Mouse (Mus musculus) left cerebral cortex, adult 8-10 months (tissue): ENCODE data around the gene Napepld. TPM values are rescaled to one million over a fixed set of nuclear protein-coding genes. Genes with fewer than 3 reads are reported as not detected.
"Not testable (repeated sequence)": the region's sequence is repeated elsewhere in the genome, so short reads cannot be mapped to it uniquely, and the experiment has no call there.

ENCODE experiments used
- DNase-seq, 2 experiments: peaks; one replicate each; pipeline ENCODE4 v3.0.0; 2022; ENCODE audit warnings: low spot score in 2 of 2
- total RNA-seq, 4 experiments: library from RNA; stranded (reverse); gene quantifications; 2 replicates each; pipeline ENCODE4 v1.2.4; 2022

Gene Napepld
- total RNA-seq, result 10 to 100 TPM; 11.6 to 13.2 (median 12.2) TPM

GRCm38 (mm10) chr5:21701351-21702008 lies at the start of gene Napepld:
Gene Napepld (minus strand): TSS chr5:21701396.
- DNase-seq, result peak; percentile 97 to 98

DNA sequence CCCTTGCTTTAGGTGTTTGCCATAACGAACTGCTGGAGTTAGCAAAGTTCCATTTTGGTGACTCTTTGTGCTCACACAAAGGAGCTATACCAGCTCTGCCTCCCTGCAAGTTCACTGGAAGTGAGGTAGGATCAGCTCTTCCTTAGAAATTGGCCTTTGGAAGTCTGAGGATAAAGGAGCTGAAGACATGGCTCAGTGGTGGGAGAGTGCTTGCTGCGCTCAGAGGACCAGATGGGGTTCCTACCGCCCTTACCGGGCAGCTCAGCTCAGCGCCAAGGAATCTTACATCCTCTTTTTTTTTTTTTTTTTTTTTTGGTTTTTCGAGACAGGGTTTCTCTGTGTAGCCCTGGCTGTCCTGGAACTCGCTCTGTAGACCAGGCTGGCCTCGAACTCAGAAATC lies 44.8 kb upstream of the Napepld start:
- DNase-seq, result no peak

- DNase-seq, result no peak
These were observed 43.5 kb upstream of the Napepld start for GRCm38 (mm10) chr5:21744651-21745050.

DNA sequence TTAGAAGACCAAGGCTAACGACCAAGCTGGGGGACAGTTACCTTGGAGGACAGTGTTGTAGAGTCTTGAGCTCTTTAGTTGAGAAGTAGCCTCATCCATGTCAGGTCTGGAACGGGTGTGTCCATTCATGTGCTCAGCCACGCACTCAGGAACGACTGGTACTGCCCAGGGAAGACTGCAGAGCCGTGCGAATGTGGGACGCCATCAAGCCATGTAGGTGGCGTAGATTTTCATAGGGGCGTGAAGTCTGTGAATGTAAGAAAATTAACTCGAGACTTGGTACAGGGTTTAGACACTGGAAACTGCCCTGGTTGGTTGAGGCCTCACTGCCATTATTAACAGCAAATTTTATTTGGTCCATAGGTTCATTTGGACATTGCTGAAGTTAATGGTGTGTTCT lies 42.4 kb upstream of the Napepld start:
- no peak for DNase-seq

DNA sequence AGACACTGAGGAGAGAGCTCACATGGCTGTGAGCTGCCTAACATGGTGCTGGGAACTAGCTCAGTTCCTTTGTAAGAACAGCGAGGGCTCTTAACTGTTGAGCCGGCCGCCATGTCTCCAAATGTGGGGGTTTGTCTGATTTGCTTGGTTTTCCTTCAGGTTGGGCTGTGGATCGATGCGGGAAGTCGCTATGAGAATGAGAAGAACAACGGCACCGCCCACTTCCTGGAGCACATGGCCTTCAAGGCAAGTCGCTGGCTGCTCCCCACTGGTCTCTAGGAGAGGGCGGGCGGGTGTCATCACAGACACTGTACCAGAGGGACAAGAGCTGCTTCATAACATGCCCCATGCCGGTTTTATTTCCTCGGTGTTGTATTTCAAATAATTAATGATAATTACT lies 38.7 kb upstream of the Napepld start:
- no peak for DNase-seq

DNA sequence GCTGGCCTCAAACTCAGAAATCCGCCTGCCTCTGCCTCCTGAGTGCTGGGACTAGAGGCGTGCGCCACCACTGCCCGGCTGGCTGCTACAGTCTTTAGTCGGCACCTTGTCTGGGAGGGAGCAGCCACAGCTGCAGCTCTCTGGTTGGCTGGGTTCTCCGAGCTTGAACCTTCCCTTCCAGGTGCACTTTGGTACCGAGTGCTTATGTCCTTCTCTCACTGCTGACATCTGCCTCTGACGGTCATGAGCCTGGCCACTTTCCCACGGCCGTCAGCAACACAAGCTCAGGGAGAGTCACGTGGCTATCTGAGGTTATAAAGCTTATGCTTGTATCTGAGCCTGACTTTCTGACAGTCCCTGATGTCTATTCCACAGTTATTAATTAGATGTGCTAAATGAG lies 37.9 kb upstream of the Napepld start:
- DNase-seq, result no peak

DNA sequence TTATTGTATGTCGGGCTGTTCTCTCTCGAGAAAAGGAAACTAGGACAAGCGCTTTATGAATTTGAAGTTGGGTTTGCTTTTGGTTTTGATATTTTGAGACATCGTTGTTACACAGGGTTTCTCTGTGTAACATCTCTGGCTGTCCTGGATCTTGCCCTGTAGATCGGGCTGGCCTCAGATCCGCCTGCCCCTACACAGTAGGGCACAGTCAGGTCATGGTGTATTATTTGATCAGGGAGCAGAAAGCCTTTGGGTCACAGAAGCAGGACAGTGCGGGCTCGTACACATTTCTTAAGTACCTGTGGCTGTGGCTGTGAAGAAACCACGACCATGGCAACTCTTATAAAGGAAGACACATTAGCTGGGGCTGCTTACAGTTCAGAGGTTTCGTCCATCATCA lies 36.4 kb upstream of the Napepld start:
- DNase-seq, result no peak

GRCm38 (mm10) chr5:21736956-21737585 lies 35.9 kb upstream of the Napepld start, which contains the start of gene Pmpcb:
Gene Pmpcb (plus strand): TSS chr5:21737141.
- peak; percentile 81 to 91 for DNase-seq

GRCm38 (mm10) chr5:21736046-21736445 lies 34.9 kb upstream of the Napepld start:
- DNase-seq, result no peak

- peak; percentile 34 to 36 for DNase-seq
These were observed 34.4 kb upstream of the Napepld start for GRCm38 (mm10) chr5:21735584-21735983.

GRCm38 (mm10) chr5:21735100-21735499 lies 33.9 kb upstream of the Napepld start:
- DNase-seq, result no peak

DNA sequence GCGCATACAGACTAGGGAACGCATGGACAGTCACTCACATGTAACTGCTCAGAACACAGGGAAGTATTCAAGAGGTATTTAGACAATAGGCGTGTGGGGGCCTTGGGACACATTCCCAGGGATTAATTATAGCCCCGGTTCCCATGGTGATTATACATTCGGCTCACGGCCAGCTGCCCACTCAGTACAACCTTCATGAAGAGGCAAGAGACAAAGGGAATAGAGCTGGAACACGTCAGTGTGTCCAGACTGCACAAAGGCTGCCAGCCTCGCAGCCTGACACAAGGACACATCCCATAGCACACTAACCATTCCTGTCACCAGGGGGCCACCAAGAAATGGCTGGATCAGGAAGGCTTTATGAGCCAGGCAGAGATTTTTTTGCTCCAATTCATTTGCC lies 31.7 kb upstream of the Napepld start:
- peak; percentile 57 to 93 for DNase-seq

DNA sequence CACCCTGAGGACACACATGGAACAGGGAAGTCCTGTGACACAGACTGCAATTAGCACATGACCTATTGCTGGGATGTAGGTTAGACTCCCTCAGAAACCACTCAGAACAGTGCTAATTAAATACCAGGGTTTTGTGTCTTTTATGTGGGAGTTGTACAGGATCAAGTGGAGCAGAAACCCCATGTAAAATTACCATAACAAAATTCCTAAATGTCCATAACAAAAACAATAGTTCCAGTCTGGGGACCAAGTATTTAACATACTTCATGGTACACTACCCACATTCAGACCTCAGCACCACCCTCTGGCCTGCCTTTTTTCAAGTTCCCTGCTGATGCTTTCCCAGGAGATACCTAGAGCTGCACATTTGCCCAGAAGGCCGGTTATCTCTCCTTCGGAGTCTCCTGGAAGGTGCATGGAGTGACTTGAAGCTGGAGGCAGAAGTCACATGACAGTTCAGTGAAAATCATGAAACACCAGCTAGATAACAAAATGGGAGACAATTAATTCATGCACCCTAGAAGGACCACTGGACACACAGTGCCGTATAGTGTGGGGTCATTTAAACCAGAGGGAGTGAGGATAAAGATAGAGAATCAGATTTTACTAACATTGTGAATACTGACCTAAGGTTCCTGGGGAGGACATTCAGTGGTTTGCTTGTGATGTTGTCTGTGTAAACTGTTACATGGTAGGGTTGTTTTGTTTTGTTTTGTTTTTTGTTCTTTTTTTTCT lies 31.1 kb upstream of the Napepld start:
- no peak for DNase-seq

- DNase-seq, result no peak
These were observed 27.9 kb upstream of the Napepld start for GRCm38 (mm10) chr5:21729107-21729506.

- DNase-seq, result no peak
These were observed 23.7 kb upstream of the Napepld start for GRCm38 (mm10) chr5:21724872-21725271.

DNA sequence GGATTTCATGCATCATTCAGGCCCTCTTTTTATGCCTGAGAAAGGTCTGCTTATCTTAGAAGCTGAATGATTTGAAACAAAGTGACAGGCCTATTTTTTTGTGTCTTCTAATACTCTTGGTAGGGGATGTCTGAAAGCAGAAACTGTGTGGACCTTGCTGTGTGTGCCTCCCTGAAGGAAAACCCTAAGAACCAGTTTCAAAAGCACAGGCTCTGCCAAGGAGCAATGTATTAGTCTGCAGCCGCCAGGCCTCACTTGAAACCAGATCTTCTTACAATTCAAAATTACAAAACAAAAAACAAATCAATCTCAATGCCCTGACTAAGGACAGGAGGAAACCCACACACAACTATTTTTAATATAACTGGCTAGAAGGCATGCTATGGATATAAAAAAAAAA lies 23.2 kb upstream of the Napepld start:
- DNase-seq, result no peak

- no peak for DNase-seq
These were observed 18.0 kb upstream of the Napepld start for GRCm38 (mm10) chr5:21719209-21719608.

GRCm38 (mm10) chr5:21718546-21718945 lies 17.4 kb upstream of the Napepld start:
- no peak for DNase-seq

GRCm38 (mm10) chr5:21717165-21717715 lies 16.0 kb upstream of the Napepld start:
- no peak for DNase-seq

GRCm38 (mm10) chr5:21714447-21714846 lies 13.3 kb upstream of the Napepld start:
- DNase-seq, result no peak

GRCm38 (mm10) chr5:21712127-21712715 lies 11.0 kb upstream of the Napepld start:
- no peak for DNase-seq

DNA sequence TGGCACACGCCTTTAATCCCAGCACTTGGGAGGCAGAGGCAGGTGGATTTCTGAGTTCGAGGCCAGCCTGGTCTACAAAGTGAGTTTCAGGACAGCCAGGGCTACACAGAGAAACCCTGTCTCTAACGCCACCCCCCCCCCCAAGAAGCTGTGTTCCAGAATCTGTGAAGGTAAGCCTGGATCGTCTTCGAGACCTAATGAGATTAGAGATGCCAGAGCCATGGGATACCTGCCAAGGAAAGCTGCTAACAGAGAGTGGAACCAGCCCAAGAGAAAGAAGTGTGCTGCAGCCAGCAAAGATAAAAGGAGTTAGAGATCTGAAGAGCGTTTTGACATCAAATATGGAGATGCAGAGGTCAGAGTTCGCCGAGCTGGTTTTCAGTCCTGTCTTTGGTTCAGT lies 6.8 kb upstream of the Napepld start:
- not testable (repeated sequence) for DNase-seq
